Mouse (Mus musculus): ENCODE results near the gene Cfi. TPM values are rescaled to one million over a fixed set of nuclear protein-coding genes. Genes with fewer than 3 reads are reported as not detected.

Gene Cfi
- polyA plus RNA-seq, 1 experiment from 2014 or later = 0.22 TPM

GRCm38 (mm10) chr3:129823293-129823692 lies 12.4 kb upstream of the Cfi start:
- Histone ChIP-seq H3K4me1 (ENCODE audit: control insufficient read depth, insufficient read depth, low read length) (no peaks in the 10 kb centered on the region), H3K4me2 (ENCODE audit: low read length) (no peak overlapping the region), H3K9ac (ENCODE audit: low read length) (no peak overlapping the region), H3K36me3 (ENCODE audit: control insufficient read depth, insufficient read depth, low read length) (peaks cover 32% of the 10 kb centered on the region), H3K9me3 (replicated peaks; ENCODE audit: control insufficient read depth, low read length) (no peaks in the 10 kb centered on the region), H3K27ac (ENCODE audit: low read depth, low read length) (no peak overlapping the region), H3K27me3 (replicated peaks; ENCODE audit: control insufficient read depth, insufficient read depth, low read length) (no peaks in the 10 kb centered on the region), H3K4me3 (ENCODE audit: low read depth, low read length) (no peak overlapping the region)
- peak; percentile 62 for ATAC-seq
- 55% methylated on average over 5 of the region's 5 CpGs for WGBS
- DNase-seq (ENCODE audit: low spot score) = peak; percentile 73

GRCm38 (mm10) chr3:129824146-129824545 lies 11.5 kb upstream of the Cfi start:
- peaks cover 36% of the 10 kb centered on the region for H3K36me3 ChIP-seq (ENCODE audit: control insufficient read depth, insufficient read depth, low read length)
- no peak overlapping the region for H3K9ac ChIP-seq (ENCODE audit: low read length)
- DNase-seq (ENCODE audit: low spot score) = no peak
- no peak overlapping the region for H3K27ac ChIP-seq (ENCODE audit: low read depth, low read length)
- ATAC-seq = no peak
- H3K27me3 ChIP-seq (replicated peaks; ENCODE audit: control insufficient read depth, insufficient read depth, low read length) = no peaks in the 10 kb centered on the region
- no peak overlapping the region for H3K4me3 ChIP-seq (ENCODE audit: low read depth, low read length)
- H3K4me1 ChIP-seq (ENCODE audit: control insufficient read depth, insufficient read depth, low read length) = no peaks in the 10 kb centered on the region
- no peaks in the 10 kb centered on the region for H3K9me3 ChIP-seq (replicated peaks; ENCODE audit: control insufficient read depth, low read length)
- 90% methylated on average over 4 of the region's 4 CpGs for WGBS
- H3K4me2 ChIP-seq (ENCODE audit: low read length) = no peak overlapping the region

- 93% methylated on average over 10 of the region's 10 CpGs for WGBS
- Histone ChIP-seq H3K36me3 (ENCODE audit: control insufficient read depth, insufficient read depth, low read length) (peaks cover 36% of the 10 kb centered on the region), H3K27me3 (replicated peaks; ENCODE audit: control insufficient read depth, insufficient read depth, low read length) (no peaks in the 10 kb centered on the region)
Observed at GRCm38 (mm10) chr3:129824891-129825290, 10.8 kb upstream of the Cfi start.

GRCm38 (mm10) chr3:129826691-129827090 lies 9.0 kb upstream of the Cfi start:
- DNase-seq (ENCODE audit: low spot score) = no peak
- Histone ChIP-seq H3K36me3 (ENCODE audit: control insufficient read depth, insufficient read depth, low read length) (peaks cover 36% of the 10 kb centered on the region), H3K4me2 (ENCODE audit: low read length) (no peak overlapping the region), H3K9ac (ENCODE audit: low read length) (no peak overlapping the region), H3K27me3 (replicated peaks; ENCODE audit: control insufficient read depth, insufficient read depth, low read length) (no peaks in the 10 kb centered on the region), H3K4me1 (ENCODE audit: control insufficient read depth, insufficient read depth, low read length) (peaks cover 8% of the 10 kb centered on the region), H3K9me3 (replicated peaks; ENCODE audit: control insufficient read depth, low read length) (no peaks in the 10 kb centered on the region), H3K27ac (ENCODE audit: low read depth, low read length) (no peak overlapping the region), H3K4me3 (ENCODE audit: low read depth, low read length) (no peak overlapping the region)
- ATAC-seq = no peak
- 91% methylated on average over 10 of the region's 10 CpGs for WGBS

More at GRCm38 (mm10) chr3:129824891-129825290, 10.8 kb upstream of the Cfi start:
- Histone ChIP-seq H3K4me1 (ENCODE audit: control insufficient read depth, insufficient read depth, low read length) (peaks cover 4% of the 10 kb centered on the region), H3K9me3 (replicated peaks; ENCODE audit: control insufficient read depth, low read length) (no peaks in the 10 kb centered on the region), H3K9ac (ENCODE audit: low read length) (no peak overlapping the region), H3K4me3 (ENCODE audit: low read depth, low read length) (no peak overlapping the region), H3K4me2 (ENCODE audit: low read length) (no peak overlapping the region), H3K27ac (ENCODE audit: low read depth, low read length) (no peak overlapping the region)
- ATAC-seq = no peak
- no peak for DNase-seq (ENCODE audit: low spot score)

- ATAC-seq = no peak
- Histone ChIP-seq H3K9me3 (replicated peaks; ENCODE audit: control insufficient read depth, low read length) (no peaks in the 10 kb centered on the region), H3K36me3 (ENCODE audit: control insufficient read depth, insufficient read depth, low read length) (peaks cover 36% of the 10 kb centered on the region), H3K4me3 (ENCODE audit: low read depth, low read length) (no peak overlapping the region), H3K27ac (ENCODE audit: low read depth, low read length) (no peak overlapping the region), H3K4me1 (ENCODE audit: control insufficient read depth, insufficient read depth, low read length) (peaks cover 8% of the 10 kb centered on the region), H3K27me3 (replicated peaks; ENCODE audit: control insufficient read depth, insufficient read depth, low read length) (no peaks in the 10 kb centered on the region), H3K4me2 (ENCODE audit: low read length) (no peak overlapping the region), H3K9ac (ENCODE audit: low read length) (no peak overlapping the region)
- DNase-seq (ENCODE audit: low spot score) = no peak
- 94% methylated on average over 5 of the region's 5 CpGs for WGBS
Observed at GRCm38 (mm10) chr3:129827691-129828090, 8.0 kb upstream of the Cfi start.

- peak overlapping the region; percentile 69 for H3K4me2 ChIP-seq (ENCODE audit: low read length)
- DNase-seq (ENCODE audit: low spot score) = no peak
- H3K4me1 ChIP-seq (ENCODE audit: control insufficient read depth, insufficient read depth, low read length) = peaks cover 8% of the 10 kb centered on the region
- 0% methylated on average over 45 of the region's 45 CpGs for WGBS
- peak overlapping the region; percentile 75 for H3K4me3 ChIP-seq (ENCODE audit: low read depth, low read length)
- no peaks in the 10 kb centered on the region for H3K27me3 ChIP-seq (replicated peaks; ENCODE audit: control insufficient read depth, insufficient read depth, low read length)
- H3K9ac ChIP-seq (ENCODE audit: low read length) = peak overlapping the region; percentile 72
- peaks cover 17% of the 10 kb centered on the region for H3K36me3 ChIP-seq (ENCODE audit: control insufficient read depth, insufficient read depth, low read length)
- no peak for ATAC-seq
- H3K27ac ChIP-seq (ENCODE audit: low read depth, low read length) = peak overlapping the region; percentile 91; the same call in 1 of the 2 replicates
- no peaks in the 10 kb centered on the region for H3K9me3 ChIP-seq (replicated peaks; ENCODE audit: control insufficient read depth, low read length)
Observed at GRCm38 (mm10) chr3:129830626-129831025, 5.1 kb upstream of the Cfi start.

GRCm38 (mm10) chr3:129831035-129831568 lies 4.6 kb upstream of the Cfi start, which contains the start of gene Gar1:
Gar1 (minus strand) TSS chr3:129831396.
- no peaks in the 10 kb centered on the region for H3K9me3 ChIP-seq (replicated peaks; ENCODE audit: control insufficient read depth, low read length)
- peak within 1 kb of the TSS; percentile 69 for H3K4me2 ChIP-seq (ENCODE audit: low read length)
- WGBS = under 1% methylated on average over 60 of the region's 60 CpGs
- H3K27me3 ChIP-seq (replicated peaks; ENCODE audit: control insufficient read depth, insufficient read depth, low read length) = no peaks in the 10 kb centered on the region
- DNase-seq (ENCODE audit: low spot score) = peak; percentile 99
- H3K36me3 ChIP-seq (ENCODE audit: control insufficient read depth, insufficient read depth, low read length) = peaks cover 13% of the 10 kb centered on the region
- H3K4me1 ChIP-seq (ENCODE audit: control insufficient read depth, insufficient read depth, low read length) = peaks cover 8% of the 10 kb centered on the region
- peak within 1 kb of the TSS; percentile 72 for H3K9ac ChIP-seq (ENCODE audit: low read length)
- ATAC-seq = peak; percentile 97
- H3K27ac ChIP-seq (ENCODE audit: low read depth, low read length) = peak within 1 kb of the TSS; percentile 91
- H3K4me3 ChIP-seq (ENCODE audit: low read depth, low read length) = peak within 1 kb of the TSS; percentile 75

GRCm38 (mm10) chr3:129836051-129836697 lies 490 bp downstream of the Cfi start:
- Histone ChIP-seq H3K4me3 (ENCODE audit: low read depth, low read length) (no peak overlapping the region), H3K27ac (ENCODE audit: low read depth, low read length) (no peak overlapping the region), H3K9ac (ENCODE audit: low read length) (no peak overlapping the region), H3K27me3 (replicated peaks; ENCODE audit: control insufficient read depth, insufficient read depth, low read length) (no peaks in the 10 kb centered on the region), H3K36me3 (ENCODE audit: control insufficient read depth, insufficient read depth, low read length) (no peaks in the 10 kb centered on the region), H3K4me2 (ENCODE audit: low read length) (no peak overlapping the region), H3K9me3 (replicated peaks; ENCODE audit: control insufficient read depth, low read length) (no peaks in the 10 kb centered on the region), H3K4me1 (ENCODE audit: control insufficient read depth, insufficient read depth, low read length) (no peaks in the 10 kb centered on the region)
- DNase-seq (ENCODE audit: low spot score) (no peak), ATAC-seq (no peak)
- 10% methylated on average over 11 of the region's 11 CpGs for WGBS

GRCm38 (mm10) chr3:129836965-129837364 lies 1.3 kb downstream of the Cfi start:
- Histone ChIP-seq H3K9ac (ENCODE audit: low read length) (no peak overlapping the region), H3K4me2 (ENCODE audit: low read length) (no peak overlapping the region), H3K27ac (ENCODE audit: low read depth, low read length) (no peak overlapping the region), H3K36me3 (ENCODE audit: control insufficient read depth, insufficient read depth, low read length) (no peaks in the 10 kb centered on the region), H3K4me3 (ENCODE audit: low read depth, low read length) (no peak overlapping the region), H3K4me1 (ENCODE audit: control insufficient read depth, insufficient read depth, low read length) (no peaks in the 10 kb centered on the region), H3K9me3 (replicated peaks; ENCODE audit: control insufficient read depth, low read length) (no peaks in the 10 kb centered on the region), H3K27me3 (replicated peaks; ENCODE audit: control insufficient read depth, insufficient read depth, low read length) (no peaks in the 10 kb centered on the region)
- 92% methylated on average over 6 of the region's 6 CpGs for WGBS
- ATAC-seq = no peak
- DNase-seq (ENCODE audit: low spot score) = no peak
